Mouse (Mus musculus): ENCODE results near the gene Slc17a3. TPM values are rescaled to one million over a fixed set of nuclear protein-coding genes. Genes with fewer than 3 reads are reported as not detected.

Slc17a3 gene
- total and polyA plus RNA-seq, 2 experiments from 2014 or later: not detected

- Histone ChIP-seq H3K4me2 (ENCODE audit: low read depth, low read length) (no peak overlapping the region), H3K4me1 (ENCODE audit: control insufficient read depth, insufficient read depth) (no peaks in the 10 kb centered on the region), H3K4me3 (ENCODE audit: low read depth, low read length) (no peak overlapping the region), H3K27me3 (ENCODE audit: control insufficient read depth, insufficient read depth, low read length) (no peaks in the 10 kb centered on the region), H3K27ac (ENCODE audit: low read depth) (no peak overlapping the region), H3K36me3 (replicated peaks; ENCODE audit: control insufficient read depth, insufficient read depth, low read length) (no peaks in the 10 kb centered on the region), H3K9ac (replicated peaks; ENCODE audit: low read depth, low read length) (no peak overlapping the region), H3K9me3 (replicated peaks; ENCODE audit: control insufficient read depth, low read length) (no peaks in the 10 kb centered on the region)
- WGBS: 43% methylated on average over 4 of the region's 4 CpGs
- TF ChIP-seq EP300 (IDR thresholded peaks at IDR 0.05; ENCODE audit: low read depth) (no peak), CTCF (IDR thresholded peaks at IDR 0.05; ENCODE audit: low read depth) (no peak)
- ATAC-seq (ENCODE audit: insufficient read depth, low read depth) (no peak), DNase-seq (ENCODE audit: low spot score) (no peak)
Observed at GRCm38 (mm10) chr13:23820179-23820940, 18.9 kb upstream of the Slc17a3 start.

- no peak overlapping the region for H3K4me2 ChIP-seq (ENCODE audit: low read depth, low read length)
- no peaks in the 10 kb centered on the region for H3K36me3 ChIP-seq (replicated peaks; ENCODE audit: control insufficient read depth, insufficient read depth, low read length)
- H3K27ac ChIP-seq (ENCODE audit: low read depth): no peak overlapping the region
- H3K9ac ChIP-seq (replicated peaks; ENCODE audit: low read depth, low read length): no peak overlapping the region
- no peak overlapping the region for H3K4me3 ChIP-seq (ENCODE audit: low read depth, low read length)
- no peaks in the 10 kb centered on the region for H3K4me1 ChIP-seq (ENCODE audit: control insufficient read depth, insufficient read depth)
- ATAC-seq (ENCODE audit: insufficient read depth, low read depth) (no peak), DNase-seq (ENCODE audit: low spot score) (no peak)
- TF ChIP-seq EP300 (IDR thresholded peaks at IDR 0.05; ENCODE audit: low read depth) (no peak), CTCF (IDR thresholded peaks at IDR 0.05; ENCODE audit: low read depth) (no peak)
- no peaks in the 10 kb centered on the region for H3K27me3 ChIP-seq (ENCODE audit: control insufficient read depth, insufficient read depth, low read length)
- WGBS: 12% methylated on average over 3 of the region's 3 CpGs
- no peaks in the 10 kb centered on the region for H3K9me3 ChIP-seq (replicated peaks; ENCODE audit: control insufficient read depth, low read length)
Observed at GRCm38 (mm10) chr13:23822213-23822612, 17.0 kb upstream of the Slc17a3 start.

GRCm38 (mm10) chr13:23826606-23827005, 12.6 kb upstream of the Slc17a3 start:
- Histone ChIP-seq H3K27me3 (ENCODE audit: control insufficient read depth, insufficient read depth, low read length) (no peaks in the 10 kb centered on the region), H3K9ac (replicated peaks; ENCODE audit: low read depth, low read length) (no peak overlapping the region), H3K4me3 (ENCODE audit: low read depth, low read length) (no peak overlapping the region), H3K4me2 (ENCODE audit: low read depth, low read length) (no peak overlapping the region), H3K27ac (ENCODE audit: low read depth) (no peak overlapping the region), H3K4me1 (ENCODE audit: control insufficient read depth, insufficient read depth) (no peaks in the 10 kb centered on the region), H3K36me3 (replicated peaks; ENCODE audit: control insufficient read depth, insufficient read depth, low read length) (no peaks in the 10 kb centered on the region), H3K9me3 (replicated peaks; ENCODE audit: control insufficient read depth, low read length) (no peaks in the 10 kb centered on the region)
- no peak for DNase-seq (ENCODE audit: low spot score)
- 49% methylated on average over 3 of the region's 3 CpGs for WGBS
- TF ChIP-seq CTCF (IDR thresholded peaks at IDR 0.05; ENCODE audit: low read depth) (no peak), EP300 (IDR thresholded peaks at IDR 0.05; ENCODE audit: low read depth) (no peak)
- no peak for ATAC-seq (ENCODE audit: insufficient read depth, low read depth)

- Histone ChIP-seq H3K9ac (replicated peaks; ENCODE audit: low read depth, low read length) (no peak overlapping the region), H3K4me2 (ENCODE audit: low read depth, low read length) (no peak overlapping the region), H3K4me1 (ENCODE audit: control insufficient read depth, insufficient read depth) (no peaks in the 10 kb centered on the region), H3K36me3 (replicated peaks; ENCODE audit: control insufficient read depth, insufficient read depth, low read length) (no peaks in the 10 kb centered on the region), H3K4me3 (ENCODE audit: low read depth, low read length) (no peak overlapping the region), H3K27ac (ENCODE audit: low read depth) (no peak overlapping the region), H3K9me3 (replicated peaks; ENCODE audit: control insufficient read depth, low read length) (no peaks in the 10 kb centered on the region), H3K27me3 (ENCODE audit: control insufficient read depth, insufficient read depth, low read length) (0 out of 2 replicates have a peak, but pooled peaks cover 3% of the 10 kb centered on the region)
- WGBS: 14% methylated on average over 6 of the region's 6 CpGs
- ATAC-seq (ENCODE audit: insufficient read depth, low read depth) (no peak), DNase-seq (ENCODE audit: low spot score) (peak; percentile 52)
- TF ChIP-seq CTCF (IDR thresholded peaks at IDR 0.05; ENCODE audit: low read depth): peak; percentile 67
- no peak for TF ChIP-seq EP300 (IDR thresholded peaks at IDR 0.05; ENCODE audit: low read depth)
Observed at GRCm38 (mm10) chr13:23833053-23833452, 6.2 kb upstream of the Slc17a3 start.

GRCm38 (mm10) chr13:23834836-23835235, 4.4 kb upstream of the Slc17a3 start:
- Histone ChIP-seq H3K4me3 (ENCODE audit: low read depth, low read length) (no peak overlapping the region), H3K4me1 (ENCODE audit: control insufficient read depth, insufficient read depth) (no peaks in the 10 kb centered on the region), H3K27ac (ENCODE audit: low read depth) (no peak overlapping the region), H3K9me3 (replicated peaks; ENCODE audit: control insufficient read depth, low read length) (no peaks in the 10 kb centered on the region), H3K9ac (replicated peaks; ENCODE audit: low read depth, low read length) (no peak overlapping the region), H3K4me2 (ENCODE audit: low read depth, low read length) (no peak overlapping the region), H3K27me3 (ENCODE audit: control insufficient read depth, insufficient read depth, low read length) (0 out of 2 replicates have a peak, but pooled peaks cover 3% of the 10 kb centered on the region), H3K36me3 (replicated peaks; ENCODE audit: control insufficient read depth, insufficient read depth, low read length) (no peaks in the 10 kb centered on the region)
- ATAC-seq (ENCODE audit: insufficient read depth, low read depth) (no peak), DNase-seq (ENCODE audit: low spot score) (no peak)
- WGBS: 82% methylated on average over 5 of the region's 5 CpGs
- no peak for TF ChIP-seq EP300 (IDR thresholded peaks at IDR 0.05; ENCODE audit: low read depth)
- no peak for TF ChIP-seq CTCF (IDR thresholded peaks at IDR 0.05; ENCODE audit: low read depth)

GRCm38 (mm10) chr13:23836630-23837029, 2.6 kb upstream of the Slc17a3 start:
- ATAC-seq (ENCODE audit: insufficient read depth, low read depth) (no peak), DNase-seq (ENCODE audit: low spot score) (no peak)
- Histone ChIP-seq H3K9me3 (replicated peaks; ENCODE audit: control insufficient read depth, low read length) (no peaks in the 10 kb centered on the region), H3K27me3 (ENCODE audit: control insufficient read depth, insufficient read depth, low read length) (0 out of 2 replicates have a peak, but pooled peaks cover 3% of the 10 kb centered on the region), H3K36me3 (replicated peaks; ENCODE audit: control insufficient read depth, insufficient read depth, low read length) (no peaks in the 10 kb centered on the region), H3K9ac (replicated peaks; ENCODE audit: low read depth, low read length) (no peak overlapping the region), H3K4me1 (ENCODE audit: control insufficient read depth, insufficient read depth) (no peaks in the 10 kb centered on the region), H3K27ac (ENCODE audit: low read depth) (no peak overlapping the region), H3K4me2 (ENCODE audit: low read depth, low read length) (no peak overlapping the region), H3K4me3 (ENCODE audit: low read depth, low read length) (no peak overlapping the region)
- WGBS: 82% methylated on average over 5 of the region's 5 CpGs
- TF ChIP-seq EP300 (IDR thresholded peaks at IDR 0.05; ENCODE audit: low read depth) (no peak), CTCF (IDR thresholded peaks at IDR 0.05; ENCODE audit: low read depth) (no peak)
